Mouse (Mus musculus) CH12.LX (cell line): Measurements from ENCODE around the gene Fgfr2.

Experiments used
- CHD2 ChIP-seq: IDR thresholded peaks from 2 replicates; pipeline ENCODE4 v1.6.1; 2011; ENCODE audit warnings: low read length, improper control_type of control experiment
- CTCF ChIP-seq, 2 experiments: IDR thresholded peaks in 1 of 2; conservative IDR thresholded peaks in 1 of 2; 2 replicates each; pipeline ENCODE4 v1.5.1; 2011 to 2012; ENCODE audit warnings: low read depth in 2 of 2, low read length in 2 of 2, improper control_type of control experiment in 1 of 2, inconsistent platforms in 1 of 2, mild to moderate bottlenecking in 1 of 2, moderate library complexity in 1 of 2
- JUND ChIP-seq: conservative IDR thresholded peaks from 2 replicates; pipeline ENCODE4 v1.6.1; 2011; ENCODE audit warnings: low read depth, low read length, improper control_type of control experiment
- MAFK ChIP-seq: IDR thresholded peaks from 2 replicates; pipeline ENCODE4 v1.6.1; 2011; ENCODE audit warnings: low read length, improper control_type of control experiment; ENCODE audit not compliant: insufficient replicate concordance
- MAX ChIP-seq: IDR thresholded peaks from 2 replicates; pipeline ENCODE4 v1.6.1; 2011; ENCODE audit warnings: low read length, improper control_type of control experiment
- POLR2A ChIP-seq: IDR thresholded peaks from 2 replicates; pipeline ENCODE4 v1.6.1; 2011; ENCODE audit warnings: low read depth, mild to moderate bottlenecking, improper control_type of control experiment, low read length
- RCOR1 ChIP-seq: conservative IDR thresholded peaks from 2 replicates; pipeline ENCODE4 v1.6.1; 2012; ENCODE audit warnings: low read depth, mild to moderate bottlenecking, inconsistent platforms, low read length, improper control_type of control experiment
- ZKSCAN1 ChIP-seq: IDR thresholded peaks from 2 replicates; pipeline ENCODE4 v1.6.1; 2012; ENCODE audit warnings: low read depth, inconsistent platforms, low read length, improper control_type of control experiment, borderline replicate concordance
- ZMIZ1 ChIP-seq: IDR thresholded peaks from 2 replicates; pipeline ENCODE4 v1.6.1; 2012; ENCODE audit warnings: low read depth, mild to moderate bottlenecking, inconsistent platforms, low read length, improper control_type of control experiment

DNA sequence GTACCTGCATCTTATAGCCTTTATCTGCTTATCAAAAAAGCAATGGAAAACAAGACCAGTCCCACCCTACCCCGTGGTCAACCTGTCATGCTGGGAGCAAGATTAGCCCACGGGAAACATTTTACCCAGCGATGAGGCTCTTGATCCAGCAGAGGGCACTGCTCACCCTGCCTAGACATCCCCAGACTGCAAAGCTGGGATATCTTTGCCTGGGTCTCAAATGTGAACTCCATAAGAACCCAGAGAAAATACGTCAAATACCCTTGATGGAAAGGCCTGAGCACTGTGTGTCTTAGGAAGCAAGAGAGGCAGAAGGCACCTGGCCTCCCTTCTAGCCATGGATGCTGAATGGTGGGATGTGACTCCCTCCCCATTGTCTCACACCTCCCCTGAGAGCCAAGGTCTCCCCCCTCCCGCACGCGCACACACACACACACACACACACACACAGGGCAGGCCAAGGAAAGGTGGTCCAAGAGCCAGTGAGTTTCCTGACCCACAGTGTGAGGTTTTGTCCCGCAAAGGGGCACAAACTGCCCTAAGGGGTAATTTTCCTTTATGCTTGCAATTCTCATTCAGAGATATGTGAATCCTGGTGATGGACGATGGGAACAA lies 90.5 kb downstream of the Fgfr2 start:
- peak; percentile 66 to 90 for TF ChIP-seq CTCF (conservative IDR thresholded peaks at IDR 0.05 in 1 of 2, IDR thresholded peaks at IDR 0.05 in 1 of 2; ENCODE audit: low read depth in 2 of 2, low read length in 2 of 2)
- no peak for TF ChIP-seq POLR2A
- no peak for TF ChIP-seq MAX
- no peak for TF ChIP-seq JUND
- TF ChIP-seq ZKSCAN1: no peak
- no peak for TF ChIP-seq ZMIZ1
- TF ChIP-seq RCOR1: no peak
- no peak for TF ChIP-seq MAFK
- no peak for TF ChIP-seq CHD2
